Mouse (Mus musculus) ZHBTc4 (cell line): ENCODE measurements around the gene Rims1.
A peak's percentile ranks its signal among the peaks of the same experiment; 100 is the strongest.

ENCODE experiments used
- DNase-seq: peaks from one replicate; pipeline ENCODE4 v3.0.0-alpha.2; 2011; ENCODE audit warnings: low read depth, low spot score

Rims1 gene

GRCm38 (mm10) chr1:22805726-22806625 is at the start of gene Rims1:
Gene Rims1 (minus strand): TSS chr1:22805994.
- peak; percentile 46 for DNase-seq

- no peak for DNase-seq
Measured at GRCm38 (mm10) chr1:22806626-22807096, 867 bp upstream of the Rims1 start.

GRCm38 (mm10) chr1:22805025-22805725 is 619 bp downstream of the Rims1 start:
- no peak for DNase-seq

- DNase-seq, result no peak
Measured at GRCm38 (mm10) chr1:22804148-22804885, 1.5 kb downstream of the Rims1 start.

- DNase-seq, result no peak
Measured at GRCm38 (mm10) chr1:22803471-22803870, 2.3 kb downstream of the Rims1 start.

- DNase-seq, result no peak
Measured at GRCm38 (mm10) chr1:22800276-22800675, 5.5 kb downstream of the Rims1 start.

GRCm38 (mm10) chr1:22797091-22797490 is 8.7 kb downstream of the Rims1 start:
- DNase-seq, result no peak

- no peak for DNase-seq
Measured at GRCm38 (mm10) chr1:22789391-22789909, 16.3 kb downstream of the Rims1 start.

GRCm38 (mm10) chr1:22787616-22788015 is 18.2 kb downstream of the Rims1 start:
- no peak for DNase-seq

- no peak for DNase-seq
Measured at GRCm38 (mm10) chr1:22770530-22771254, 35.1 kb downstream of the Rims1 start.

- DNase-seq, result no peak
Measured at GRCm38 (mm10) chr1:22763376-22763775, 42.4 kb downstream of the Rims1 start.

GRCm38 (mm10) chr1:22762780-22763179 is 43.0 kb downstream of the Rims1 start:
- no peak for DNase-seq

- DNase-seq, result no peak
Measured at GRCm38 (mm10) chr1:22750536-22750935, 55.3 kb downstream of the Rims1 start.

GRCm38 (mm10) chr1:22744655-22745054 is 61.1 kb downstream of the Rims1 start:
- no peak for DNase-seq

GRCm38 (mm10) chr1:22737491-22737890 is 68.3 kb downstream of the Rims1 start:
- no peak for DNase-seq

- no peak for DNase-seq
Measured at GRCm38 (mm10) chr1:22734429-22734828, 71.4 kb downstream of the Rims1 start.

GRCm38 (mm10) chr1:22733281-22733680 is 72.5 kb downstream of the Rims1 start:
- DNase-seq, result no peak

GRCm38 (mm10) chr1:22728207-22728606 is 77.6 kb downstream of the Rims1 start:
- DNase-seq, result no peak

- no peak for DNase-seq
Measured at GRCm38 (mm10) chr1:22721706-22722105, 84.1 kb downstream of the Rims1 start.

GRCm38 (mm10) chr1:22720714-22721113 is 85.1 kb downstream of the Rims1 start:
- no peak for DNase-seq

GRCm38 (mm10) chr1:22709461-22709860 is 96.3 kb downstream of the Rims1 start:
- no peak for DNase-seq
